Mouse (Mus musculus) midbrain, embryonic 13.5 days (tissue): Measurements from ENCODE around the gene Cdc37. TPM values are rescaled to one million over a fixed set of nuclear protein-coding genes. Genes with fewer than 3 reads are reported as not detected.
A peak's percentile ranks its signal among the peaks of the same experiment; 100 is the strongest.

Source experiments
- ATAC-seq: fragments of 200-750 bp; cut with Nextera tagmentation; 2 replicates; pipeline ENCODE4 v1.8.0; 2017; ENCODE audit warnings: mild to moderate bottlenecking, moderate TSS enrichment, moderate library complexity
- H3K27ac ChIP-seq: fragments of 300-500 bp; sonication (generic); 2 replicates; pipeline ENCODE4 v1.5.1; 2015; ENCODE audit warnings: inconsistent platforms, mild to moderate bottlenecking, moderate library complexity
- H3K27me3 ChIP-seq: fragments of 300-500 bp; sonication (generic); 2 replicates; pipeline ENCODE4 v1.6.1; 2015; ENCODE audit warnings: mild to moderate bottlenecking, inconsistent platforms
- H3K36me3 ChIP-seq: fragments of 300-500 bp; sonication (generic); 2 replicates; pipeline ENCODE4 v1.6.1; 2015; ENCODE audit warnings: mild to moderate bottlenecking, inconsistent platforms
- H3K4me1 ChIP-seq: fragments of 300-500 bp; sonication (generic); replicated peaks from 2 replicates; pipeline ENCODE4 v1.6.1; 2015; ENCODE audit warnings: inconsistent platforms
- H3K4me2 ChIP-seq: fragments of 300-500 bp; sonication (generic); replicated peaks from 2 replicates; pipeline ENCODE4 v1.6.1; 2015; ENCODE audit warnings: moderate library complexity, mild to moderate bottlenecking, inconsistent platforms
- H3K4me3 ChIP-seq: fragments of 300-500 bp; sonication (generic); replicated peaks from 2 replicates; pipeline ENCODE4 v1.5.1; 2015; ENCODE audit warnings: mild to moderate bottlenecking, inconsistent platforms
- H3K9ac ChIP-seq: fragments of 300-500 bp; sonication (generic); replicated peaks from 2 replicates; pipeline ENCODE4 v1.6.1; 2015; ENCODE audit warnings: mild to moderate bottlenecking, inconsistent platforms
- H3K9me3 ChIP-seq: fragments of 300-500 bp; sonication (generic); 2 replicates; pipeline ENCODE4 v1.6.1; 2016; ENCODE audit warnings: mild to moderate bottlenecking, inconsistent platforms
- WGBS: fragments of 180-500 bp; shearing (Covaris S2); methylation state at CpG from one replicate; pipeline ENCODE4 v1.1.7; 2015; 5-methylcytosine and 5-hydroxymethylcytosine counted together
- polyA plus RNA-seq: library from polyadenylated mRNA; unstranded; fragments of >200 nt; fragmentation: Nextera tagmentation; extraction: Ambion mirVana; gene quantifications from 2 replicates; pipeline ENCODE4 v1.2.1, GENCODE M21; 2015

Gene Cdc37
- polyA plus RNA-seq, 1 experiment from 2014 or later: 233 TPM

- peak overlapping the region; percentile 32 for H3K4me2 ChIP-seq
- H3K9ac ChIP-seq: no peak overlapping the region
- H3K36me3 ChIP-seq: no peaks in the 10 kb centered on the region
- H3K27ac ChIP-seq: no peak overlapping the region
- peaks cover 6% of the 10 kb centered on the region; the same call in 1 of the 2 replicates for H3K4me1 ChIP-seq
- H3K9me3 ChIP-seq: no peaks in the 10 kb centered on the region
- WGBS: 7% methylated on average over 34 of the region's 34 CpGs
- peaks cover 57% of the 10 kb centered on the region for H3K27me3 ChIP-seq
- ATAC-seq: no peak
- H3K4me3 ChIP-seq: no peak overlapping the region
Observed at GRCm38 (mm10) chr9:21183905-21184413, 34.2 kb upstream of the Cdc37 start.

- Histone ChIP-seq H3K4me1 (peaks cover 6% of the 10 kb centered on the region; the same call in 1 of the 2 replicates), H3K4me3 (no peak overlapping the region), H3K9ac (no peak overlapping the region), H3K27me3 (peaks cover 57% of the 10 kb centered on the region), H3K36me3 (no peaks in the 10 kb centered on the region), H3K27ac (no peak overlapping the region), H3K4me2 (no peak overlapping the region), H3K9me3 (no peaks in the 10 kb centered on the region)
- no peak for ATAC-seq
- 85% methylated on average over 6 of the region's 6 CpGs for WGBS
Observed at GRCm38 (mm10) chr9:21183421-21183820, 33.6 kb upstream of the Cdc37 start.

GRCm38 (mm10) chr9:21181421-21182220 is 31.8 kb upstream of the Cdc37 start:
- peaks cover 6% of the 10 kb centered on the region; the same call in 1 of the 2 replicates for H3K4me1 ChIP-seq
- H3K9me3 ChIP-seq: no peaks in the 10 kb centered on the region
- no peak for ATAC-seq
- H3K4me2 ChIP-seq: peak overlapping the region; percentile 22; the same call in 1 of the 2 replicates
- H3K4me3 ChIP-seq: peak overlapping the region; percentile 11; the same call in 1 of the 2 replicates
- no peaks in the 10 kb centered on the region for H3K36me3 ChIP-seq
- no peak overlapping the region for H3K9ac ChIP-seq
- no peak overlapping the region for H3K27ac ChIP-seq
- 7% methylated on average over 48 of the region's 48 CpGs for WGBS
- peaks cover 57% of the 10 kb centered on the region for H3K27me3 ChIP-seq

GRCm38 (mm10) chr9:21180841-21181240 is 31.1 kb upstream of the Cdc37 start:
- no peak overlapping the region for H3K27ac ChIP-seq
- H3K4me3 ChIP-seq: no peak overlapping the region
- peaks cover 6% of the 10 kb centered on the region; the same call in 1 of the 2 replicates for H3K4me1 ChIP-seq
- H3K9me3 ChIP-seq: no peaks in the 10 kb centered on the region
- no peak for ATAC-seq
- WGBS: 57% methylated on average over 1 of the region's 1 CpGs
- H3K27me3 ChIP-seq: peaks cover 56% of the 10 kb centered on the region
- H3K4me2 ChIP-seq: no peak overlapping the region
- no peaks in the 10 kb centered on the region for H3K36me3 ChIP-seq
- no peak overlapping the region for H3K9ac ChIP-seq

- no peaks in the 10 kb centered on the region for H3K9me3 ChIP-seq
- H3K4me3 ChIP-seq: no peak overlapping the region
- H3K9ac ChIP-seq: no peak overlapping the region; the same call in 1 of the 2 replicates
- H3K27me3 ChIP-seq: peaks cover 52% of the 10 kb centered on the region
- WGBS: 62% methylated on average over 4 of the region's 4 CpGs
- H3K4me1 ChIP-seq: peaks cover 6% of the 10 kb centered on the region; the same call in 1 of the 2 replicates
- no peak overlapping the region for H3K27ac ChIP-seq
- peak; percentile 40; the same call in 1 of the 2 replicates for ATAC-seq
- H3K36me3 ChIP-seq: no peaks in the 10 kb centered on the region
- no peak overlapping the region for H3K4me2 ChIP-seq
Observed at GRCm38 (mm10) chr9:21180402-21180801, 30.6 kb upstream of the Cdc37 start.

GRCm38 (mm10) chr9:21172364-21172763 is 22.6 kb upstream of the Cdc37 start:
- H3K4me1 ChIP-seq: peaks cover 14% of the 10 kb centered on the region
- H3K9me3 ChIP-seq: no peaks in the 10 kb centered on the region
- no peak overlapping the region for H3K4me3 ChIP-seq
- no peak for ATAC-seq
- no peak overlapping the region for H3K4me2 ChIP-seq
- 81% methylated on average over 6 of the region's 6 CpGs for WGBS
- no peaks in the 10 kb centered on the region for H3K36me3 ChIP-seq
- H3K9ac ChIP-seq: no peak overlapping the region
- H3K27ac ChIP-seq: no peak overlapping the region
- H3K27me3 ChIP-seq: peaks cover 15% of the 10 kb centered on the region

GRCm38 (mm10) chr9:21169157-21169556 is 19.4 kb upstream of the Cdc37 start:
- Histone ChIP-seq H3K27me3 (peaks cover 47% of the 10 kb centered on the region), H3K4me1 (peaks cover 36% of the 10 kb centered on the region), H3K27ac (no peak overlapping the region), H3K4me3 (no peak overlapping the region), H3K4me2 (no peak overlapping the region), H3K36me3 (no peaks in the 10 kb centered on the region), H3K9ac (no peak overlapping the region), H3K9me3 (no peaks in the 10 kb centered on the region)
- no peak for ATAC-seq
- WGBS: 41% methylated on average over 1 of the region's 1 CpGs

GRCm38 (mm10) chr9:21168161-21169123 is 18.7 kb upstream of the Cdc37 start:
- no peaks in the 10 kb centered on the region for H3K36me3 ChIP-seq
- peak overlapping the region; percentile 14; the same call in 1 of the 2 replicates for H3K27ac ChIP-seq
- ATAC-seq: peak; percentile 66
- peaks cover 40% of the 10 kb centered on the region for H3K4me1 ChIP-seq
- WGBS: 13% methylated on average over 30 of the region's 30 CpGs
- no peak overlapping the region for H3K4me3 ChIP-seq
- peak overlapping the region; percentile 11 for H3K4me2 ChIP-seq
- H3K9me3 ChIP-seq: no peaks in the 10 kb centered on the region
- peaks cover 54% of the 10 kb centered on the region for H3K27me3 ChIP-seq
- H3K9ac ChIP-seq: peak overlapping the region; percentile 44; the same call in 1 of the 2 replicates

GRCm38 (mm10) chr9:21167140-21168097 is 17.6 kb upstream of the Cdc37 start:
- WGBS: 70% methylated on average over 10 of the region's 10 CpGs
- Histone ChIP-seq H3K27ac (peak overlapping the region; percentile 14; the same call in 1 of the 2 replicates), H3K9ac (0 out of 2 replicates have a peak overlapping the region, but pooled peaks have one; percentile 44), H3K9me3 (no peaks in the 10 kb centered on the region), H3K36me3 (no peaks in the 10 kb centered on the region), H3K4me3 (no peak overlapping the region), H3K4me2 (no peak overlapping the region), H3K27me3 (peaks cover 64% of the 10 kb centered on the region), H3K4me1 (peaks cover 40% of the 10 kb centered on the region)
- ATAC-seq: no peak

GRCm38 (mm10) chr9:21166516-21166915 is 16.7 kb upstream of the Cdc37 start:
- H3K9me3 ChIP-seq: no peaks in the 10 kb centered on the region
- ATAC-seq: no peak
- H3K9ac ChIP-seq: no peak overlapping the region
- no peaks in the 10 kb centered on the region for H3K36me3 ChIP-seq
- H3K27me3 ChIP-seq: peaks cover 73% of the 10 kb centered on the region
- no peak overlapping the region for H3K27ac ChIP-seq
- H3K4me3 ChIP-seq: peak overlapping the region; percentile 44
- H3K4me2 ChIP-seq: peak overlapping the region; percentile 66
- peaks cover 42% of the 10 kb centered on the region for H3K4me1 ChIP-seq
- WGBS: 39% methylated on average over 3 of the region's 3 CpGs
